Mouse (Mus musculus): ENCODE measurements at regions not wholly inside any gene's neighbourhood (a gene's known extent, or its start where the extent isn't known, plus 50 kb on each side); places are given as distances from the start of the nearest gene placed in this dataset.

GRCm38 (mm10) chr4:50041476-50041875, 195.9 kb upstream of the Grin3a start:
- Histone ChIP-seq H3K27ac (replicated peaks; ENCODE audit: low read depth, low read length) (no peak overlapping the region), H3K4me3 (ENCODE audit: low read depth, low read length) (no peak overlapping the region), H3K9ac (replicated peaks; ENCODE audit: low read length) (no peak overlapping the region), H3K9me3 (replicated peaks; ENCODE audit: control insufficient read depth, low read length) (no peaks in the 10 kb centered on the region), H3K4me2 (ENCODE audit: low read depth, low read length) (no peak overlapping the region), H3K36me3 (replicated peaks; ENCODE audit: control insufficient read depth, insufficient read depth, low read depth, low read length) (no peaks in the 10 kb centered on the region), H3K27me3 (ENCODE audit: control insufficient read depth, insufficient read depth, low read length) (no peaks in the 10 kb centered on the region), H3K4me1 (ENCODE audit: control insufficient read depth, insufficient read depth, low read length) (no peaks in the 10 kb centered on the region)
- ATAC-seq (replicated peaks; ENCODE audit: insufficient number of reproducible peaks, low FRiP score, low TSS enrichment, low read depth) (no peak), DNase-seq (ENCODE audit: low spot score) (no peak)

- Histone ChIP-seq H3K4me3 (ENCODE audit: low read depth, low read length) (no peak overlapping the region), H3K36me3 (replicated peaks; ENCODE audit: control insufficient read depth, insufficient read depth, low read depth, low read length) (no peaks in the 10 kb centered on the region), H3K4me2 (ENCODE audit: low read depth, low read length) (no peak overlapping the region), H3K27me3 (ENCODE audit: control insufficient read depth, insufficient read depth, low read length) (no peaks in the 10 kb centered on the region), H3K4me1 (ENCODE audit: control insufficient read depth, insufficient read depth, low read length) (no peaks in the 10 kb centered on the region), H3K9me3 (replicated peaks; ENCODE audit: control insufficient read depth, low read length) (no peaks in the 10 kb centered on the region), H3K27ac (replicated peaks; ENCODE audit: low read depth, low read length) (no peak overlapping the region), H3K9ac (replicated peaks; ENCODE audit: low read length) (no peak overlapping the region)
- DNase-seq (ENCODE audit: low spot score) = peak; percentile 27
- no peak for ATAC-seq (replicated peaks; ENCODE audit: insufficient number of reproducible peaks, low FRiP score, low TSS enrichment, low read depth)
- 67% methylated on average over 6 of the region's 6 CpGs for WGBS
Measured at GRCm38 (mm10) chr4:50036079-50036478, 190.5 kb upstream of the Grin3a start.

GRCm38 (mm10) chr4:50025356-50025755, 179.8 kb upstream of the Grin3a start:
- DNase-seq (ENCODE audit: low spot score) (no peak), ATAC-seq (replicated peaks; ENCODE audit: insufficient number of reproducible peaks, low FRiP score, low TSS enrichment, low read depth) (no peak)
- Histone ChIP-seq H3K4me3 (ENCODE audit: low read depth, low read length) (no peak overlapping the region), H3K27me3 (ENCODE audit: control insufficient read depth, insufficient read depth, low read length) (no peaks in the 10 kb centered on the region), H3K27ac (replicated peaks; ENCODE audit: low read depth, low read length) (no peak overlapping the region), H3K9ac (replicated peaks; ENCODE audit: low read length) (no peak overlapping the region), H3K36me3 (replicated peaks; ENCODE audit: control insufficient read depth, insufficient read depth, low read depth, low read length) (no peaks in the 10 kb centered on the region), H3K9me3 (replicated peaks; ENCODE audit: control insufficient read depth, low read length) (no peaks in the 10 kb centered on the region), H3K4me1 (ENCODE audit: control insufficient read depth, insufficient read depth, low read length) (no peaks in the 10 kb centered on the region), H3K4me2 (ENCODE audit: low read depth, low read length) (no peak overlapping the region)
- 60% methylated on average over 6 of the region's 6 CpGs for WGBS
